Mouse (Mus musculus): Measurements from ENCODE around the gene Iapp.
"Not testable (repeated sequence)": the region's sequence is repeated elsewhere in the genome, so short reads cannot be mapped to it uniquely, and the experiment has no call there.

The Iapp gene

DNA sequence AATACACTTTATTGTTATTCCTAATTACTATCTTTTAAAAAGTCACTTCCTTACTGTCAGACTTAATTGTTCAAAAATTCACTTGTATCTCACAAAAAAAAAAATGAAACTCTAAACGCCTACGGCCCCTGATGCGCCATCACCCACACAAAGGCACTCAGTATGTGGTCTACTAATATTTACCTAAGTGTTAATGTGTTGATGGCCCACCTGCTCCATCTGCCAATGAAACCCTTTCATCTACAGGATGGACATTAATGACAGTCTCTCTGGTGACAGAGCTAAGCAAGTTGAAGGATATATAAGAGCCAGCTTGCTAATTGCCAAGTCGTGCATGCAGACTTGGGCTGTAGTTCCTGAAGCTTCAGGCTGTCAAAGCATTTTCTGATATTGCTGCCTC lies at the start of gene Iapp:
TSS of gene Iapp (plus strand) at position 326 of the 400 bp plus-strand sequence.
- no peak for DNase-seq (ENCODE audit: low read depth in 2 of 2, low spot score in 2 of 2)

GRCm38 (mm10) chr6:142250738-142251307 lies 47.4 kb upstream of the Iapp start:
- not testable (repeated sequence) for DNase-seq (ENCODE audit: low read depth in 2 of 2, low spot score in 2 of 2)

GRCm38 (mm10) chr6:142275721-142276442 lies 22.3 kb upstream of the Iapp start:
- no peak for DNase-seq (ENCODE audit: low read depth in 2 of 2, low spot score in 2 of 2)

DNA sequence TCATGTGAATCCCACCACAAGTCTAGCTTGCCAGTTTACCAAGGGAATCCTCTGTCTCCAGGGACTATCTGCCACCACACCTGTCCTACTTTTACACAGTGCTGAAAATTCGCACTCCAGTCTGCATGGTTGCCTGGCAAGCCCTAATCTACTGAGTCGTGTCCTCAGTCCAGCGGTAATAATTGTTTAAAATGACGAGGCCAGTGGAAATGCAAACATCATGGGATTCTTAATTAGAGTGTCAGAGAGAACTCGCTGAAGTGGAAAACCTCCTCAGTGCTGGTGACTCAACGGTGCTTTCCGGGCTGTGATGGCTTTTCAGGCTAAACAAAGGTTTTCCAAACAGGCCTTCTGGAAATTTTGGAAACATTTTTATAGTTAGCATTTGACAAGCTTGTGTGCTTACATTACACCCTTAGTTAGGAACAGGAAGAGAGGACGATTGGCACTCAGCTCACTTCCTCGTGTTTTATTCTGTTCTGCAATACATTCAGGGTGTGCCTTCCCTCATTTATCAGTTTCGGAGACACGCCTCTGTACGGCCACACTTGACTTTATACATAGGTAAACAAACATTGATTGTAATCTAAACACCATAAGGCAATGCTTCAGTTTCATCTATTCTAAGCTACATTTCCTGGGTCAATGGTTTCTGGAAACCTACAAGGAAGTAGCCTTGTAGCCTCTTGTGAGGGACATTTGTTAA lies 8.7 kb upstream of the Iapp start:
- no peak for DNase-seq (ENCODE audit: low read depth in 2 of 2, low spot score in 2 of 2)

DNA sequence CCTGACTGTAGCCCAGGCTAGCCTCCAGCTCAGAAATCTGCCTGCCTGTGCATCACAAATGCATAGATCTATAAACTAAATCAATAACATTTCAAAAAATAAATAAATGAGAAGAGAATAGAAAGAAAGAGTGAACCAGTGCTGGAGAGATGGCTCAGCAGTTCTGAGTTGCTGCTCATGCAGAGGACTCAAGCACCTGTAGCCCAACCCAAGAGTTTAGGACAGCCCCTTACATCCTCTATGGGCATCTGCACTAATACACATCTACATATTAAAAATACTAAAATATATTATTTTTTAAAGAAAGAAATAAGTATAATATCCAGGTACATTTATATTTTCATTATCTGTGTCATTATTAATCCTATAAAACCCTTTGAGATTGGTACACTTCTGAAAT lies 6.9 kb downstream of the Iapp start:
- no peak for DNase-seq (ENCODE audit: low read depth in 2 of 2, low spot score in 2 of 2)

- DNase-seq (ENCODE audit: low read depth in 2 of 2, low spot score in 2 of 2) = no peak
These were observed 16.1 kb downstream of the Iapp start for GRCm38 (mm10) chr6:142314285-142314684.

GRCm38 (mm10) chr6:142317106-142317505 lies 18.9 kb downstream of the Iapp start:
- DNase-seq (ENCODE audit: low read depth in 2 of 2, low spot score in 2 of 2) = no peak

DNA sequence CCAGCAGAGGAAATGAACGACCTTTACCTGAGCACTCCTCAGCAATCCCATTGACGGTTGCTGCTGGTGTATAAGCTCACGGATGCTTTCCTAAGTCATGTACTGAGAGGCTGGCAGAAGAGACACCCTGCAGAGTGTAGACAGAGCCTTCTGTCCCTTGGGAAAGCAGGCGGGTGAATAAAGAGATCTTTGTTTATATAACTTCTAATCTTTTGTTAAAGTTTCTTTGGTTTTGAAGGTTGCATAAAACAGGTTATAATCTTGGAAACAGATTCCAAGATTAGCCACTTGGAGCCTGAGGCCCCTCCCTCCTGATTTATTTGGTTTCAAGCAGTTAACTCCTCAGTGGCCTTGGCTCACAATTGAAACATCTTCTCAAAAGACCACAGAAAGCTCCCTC lies 24.7 kb downstream of the Iapp start, which contains the start of gene Slco1a5:
TSS of gene Slco1a5 (minus strand) at position 101 of the 400 bp plus-strand sequence.
- no peak for DNase-seq (ENCODE audit: low read depth in 2 of 2, low spot score in 2 of 2)

DNA sequence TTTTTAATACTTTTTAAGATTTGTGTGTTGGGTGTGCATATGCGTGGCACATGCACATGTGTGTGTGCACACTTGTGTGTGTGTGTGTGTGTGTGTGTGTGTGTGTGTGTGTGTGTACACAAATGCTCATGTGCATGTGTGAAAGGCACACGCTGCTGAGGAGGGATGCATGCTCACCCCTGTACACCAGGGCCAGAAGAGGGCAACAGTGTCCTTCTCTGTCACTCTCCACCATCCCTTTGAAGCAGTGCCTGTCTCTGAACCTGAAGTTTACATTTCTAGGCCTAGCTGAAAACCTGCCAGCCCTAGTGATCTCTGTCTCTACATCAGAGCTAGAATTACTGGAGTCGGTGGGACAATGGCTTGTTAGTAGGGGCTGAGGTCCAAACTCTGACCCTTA lies 28.4 kb downstream of the Iapp start:
- no peak for DNase-seq (ENCODE audit: low read depth in 2 of 2, low spot score in 2 of 2)

DNA sequence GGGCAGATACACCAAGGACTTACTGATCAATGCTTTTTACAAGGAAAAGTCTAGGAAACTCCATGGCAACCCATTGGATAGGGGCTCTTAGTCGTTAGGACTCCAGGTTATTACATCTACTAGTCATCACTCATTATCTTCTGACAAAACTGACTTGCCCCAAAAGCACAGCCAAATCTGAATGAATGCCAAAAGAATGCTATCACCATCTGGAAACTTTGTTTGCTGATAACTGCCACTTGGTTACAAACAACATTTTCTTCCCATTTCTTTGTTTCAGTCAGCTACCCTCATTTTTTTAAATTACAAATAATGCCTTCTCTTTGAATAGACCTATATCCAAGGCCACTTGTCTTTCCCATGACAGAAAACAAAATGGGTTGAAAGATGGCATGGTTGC lies 31.0 kb downstream of the Iapp start:
- no peak for DNase-seq (ENCODE audit: low read depth in 2 of 2, low spot score in 2 of 2)

DNA sequence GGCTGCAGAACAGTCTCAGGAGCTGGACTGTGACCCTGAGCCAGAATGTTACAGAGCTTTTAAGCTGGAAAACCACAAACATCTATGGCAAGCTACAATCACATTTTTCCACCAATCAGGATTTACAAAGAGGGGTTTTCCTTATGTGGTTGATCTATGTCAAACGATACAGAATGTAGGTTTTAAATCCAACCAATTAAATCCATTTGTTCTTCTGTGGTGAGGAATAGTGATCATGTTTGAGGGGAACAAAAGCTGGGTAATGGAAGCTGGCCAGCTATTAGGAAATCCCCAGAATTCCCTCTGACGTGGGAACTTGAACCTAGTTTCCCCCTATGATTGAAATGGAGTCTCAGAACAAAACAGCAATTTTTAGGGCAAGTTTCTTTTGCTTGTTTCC lies 40.7 kb downstream of the Iapp start:
- DNase-seq (ENCODE audit: low read depth in 2 of 2, low spot score in 2 of 2) = no peak

GRCm38 (mm10) chr6:142339576-142339975 lies 41.4 kb downstream of the Iapp start:
- DNase-seq (ENCODE audit: low read depth in 2 of 2, low spot score in 2 of 2) = no peak

- DNase-seq (ENCODE audit: low read depth in 2 of 2, low spot score in 2 of 2) = peak; percentile 20 to 42
These were observed 45.3 kb downstream of the Iapp start for GRCm38 (mm10) chr6:142343561-142343960.

- DNase-seq (ENCODE audit: low read depth in 2 of 2, low spot score in 2 of 2) = peak; percentile 81 to 88
These were observed 47.3 kb downstream of the Iapp start, which contains the start of gene Pyroxd1 for GRCm38 (mm10) chr6:142345440-142346038. TSS of gene Pyroxd1 (plus strand) at chr6:142345654.

- DNase-seq (ENCODE audit: low read depth in 2 of 2, low spot score in 2 of 2) = no peak
These were observed 48.2 kb downstream of the Iapp start for GRCm38 (mm10) chr6:142346181-142347110.

GRCm38 (mm10) chr6:142347431-142348385 lies 49.5 kb downstream of the Iapp start:
- no peak for DNase-seq (ENCODE audit: low read depth in 2 of 2, low spot score in 2 of 2)

DNA sequence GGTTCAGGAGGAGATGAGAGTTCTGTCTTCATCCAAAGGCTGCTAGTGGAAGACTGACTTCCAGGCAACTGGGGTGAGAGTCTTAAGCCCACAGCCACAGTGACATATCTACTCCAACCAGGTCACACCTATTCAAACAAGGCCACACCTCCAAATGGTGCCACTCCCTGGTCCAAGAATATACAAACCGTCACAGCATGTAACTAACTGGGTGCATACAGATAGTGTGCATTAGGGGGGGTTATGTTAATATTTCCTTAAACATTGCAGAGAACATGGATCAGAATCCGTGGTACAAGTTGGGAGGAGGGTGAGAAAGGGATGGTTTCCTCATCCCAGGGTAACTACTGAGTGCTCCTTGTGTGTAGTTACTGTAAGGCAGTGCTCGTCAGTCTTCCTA lies 53.9 kb downstream of the Iapp start:
- not testable (repeated sequence) for DNase-seq (ENCODE audit: low read depth in 2 of 2, low spot score in 2 of 2)
